Mouse (Mus musculus) liver, embryonic 15.5 days (tissue): ENCODE data around the gene Pi4ka. TPM values are rescaled to one million over a fixed set of nuclear protein-coding genes. Genes with fewer than 3 reads are reported as not detected.

Source experiments
- ATAC-seq: fragments of 200-750 bp; cut with Nextera tagmentation; 2 replicates; pipeline ENCODE4 v1.8.0; 2017; ENCODE audit warnings: moderate number of reproducible peaks, mild to moderate bottlenecking, moderate library complexity; ENCODE audit not compliant: insufficient read depth
- H3K27ac ChIP-seq: fragments of 300-500 bp; sonication (generic); replicated peaks from 2 replicates; pipeline ENCODE4 v1.5.1; 2015; ENCODE audit warnings: mild to moderate bottlenecking, inconsistent platforms
- H3K27me3 ChIP-seq: fragments of 300-500 bp; sonication (generic); 2 replicates; pipeline ENCODE4 v1.6.1; 2015; ENCODE audit warnings: mild to moderate bottlenecking, inconsistent platforms
- H3K36me3 ChIP-seq: fragments of 300-500 bp; sonication (generic); replicated peaks from 2 replicates; pipeline ENCODE4 v1.6.1; 2015; ENCODE audit warnings: moderate library complexity, mild to moderate bottlenecking, inconsistent platforms
- H3K4me1 ChIP-seq: fragments of 300-500 bp; sonication (generic); replicated peaks from 2 replicates; pipeline ENCODE4 v1.6.1; 2015; ENCODE audit warnings: inconsistent platforms
- H3K4me2 ChIP-seq: fragments of 300-500 bp; sonication (generic); 2 replicates; pipeline ENCODE4 v1.6.1; 2015; ENCODE audit warnings: moderate library complexity, mild to moderate bottlenecking, inconsistent platforms
- H3K4me3 ChIP-seq: fragments of 300-500 bp; sonication (generic); replicated peaks from 2 replicates; pipeline ENCODE4 v1.5.1; 2015; ENCODE audit warnings: mild to moderate bottlenecking, inconsistent platforms
- H3K9ac ChIP-seq: fragments of 300-500 bp; sonication (generic); 2 replicates; pipeline ENCODE4 v1.6.1; 2015; ENCODE audit warnings: moderate library complexity, mild to moderate bottlenecking, inconsistent platforms
- H3K9me3 ChIP-seq: fragments of 300-500 bp; sonication (generic); replicated peaks from 2 replicates; pipeline ENCODE4 v1.6.1; 2016; ENCODE audit warnings: inconsistent platforms
- WGBS: fragments of 180-500 bp; shearing (Covaris S2); methylation state at CpG from one replicate; pipeline ENCODE4 v1.1.7; 2015; ENCODE audit warnings: mixed read lengths; ENCODE audit not compliant: insufficient replicate concordance; 5-methylcytosine and 5-hydroxymethylcytosine counted together
- polyA plus RNA-seq: library from polyadenylated mRNA; unstranded; fragments of >200 nt; fragmentation: Nextera tagmentation; extraction: Ambion mirVana; gene quantifications from 2 replicates; pipeline ENCODE4 v1.2.1, GENCODE M21; 2015

Gene Pi4ka
- polyA plus RNA-seq, 1 experiment from 2014 or later: 12.0 TPM

DNA sequence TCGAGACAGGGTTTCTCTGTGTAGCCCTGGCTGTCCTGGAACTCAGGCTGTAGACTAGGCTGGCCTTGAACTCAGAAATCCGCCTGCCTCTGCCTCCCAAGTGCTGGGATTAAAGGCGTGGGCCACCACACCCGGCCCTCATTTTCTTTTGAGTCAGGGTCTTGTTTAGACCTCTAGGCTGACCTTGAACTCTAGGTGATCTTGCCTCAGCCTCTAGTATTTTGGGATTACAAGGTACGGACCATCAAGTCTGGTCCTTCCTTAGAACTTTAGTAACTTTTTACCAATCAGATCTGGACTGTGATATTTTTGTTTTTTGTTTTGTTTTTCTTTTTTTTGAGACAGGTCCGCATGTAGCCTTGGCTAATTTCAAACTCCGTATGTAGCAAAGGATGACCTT, 130.4 kb downstream of the Pi4ka start, which contains the start of gene Tmem191c:
TSS of gene Tmem191c (plus strand) at position 357 of the 400 bp plus-strand sequence.
- Histone ChIP-seq H3K36me3 (0 out of 2 replicates have a peak, but pooled peaks cover 11% of the 10 kb centered on the region), H3K4me3 (peak within 1 kb of the TSS; percentile 65), H3K9ac (peak within 1 kb of the TSS; percentile 48), H3K4me1 (peaks cover 23% of the 10 kb centered on the region), H3K27me3 (peaks cover 37% of the 10 kb centered on the region), H3K9me3 (no peaks in the 10 kb centered on the region), H3K4me2 (peak within 1 kb of the TSS; percentile 97), H3K27ac (no peak within 1 kb of the TSS)
- 50% methylated on average over 7 of the region's 7 CpGs for WGBS
- ATAC-seq: no peak

DNA sequence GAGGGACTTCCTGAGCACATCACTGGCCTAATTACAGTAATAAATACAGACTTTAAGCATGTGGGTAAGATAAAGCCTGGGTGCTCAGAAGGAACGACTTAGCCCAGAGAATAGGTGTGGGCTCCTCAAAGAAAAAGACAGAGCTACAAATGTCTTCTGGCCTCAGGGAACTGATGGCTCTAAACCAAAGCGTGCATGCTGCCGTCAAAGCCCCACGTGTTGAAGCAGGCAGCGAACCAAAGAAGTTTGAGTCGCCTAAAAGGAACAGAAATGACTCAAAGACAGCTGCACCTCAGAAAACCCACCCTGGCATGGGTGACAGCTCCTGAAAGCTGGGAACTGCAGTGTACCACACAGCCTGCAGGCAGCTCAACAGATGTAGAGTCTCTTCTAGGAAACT, 134.3 kb downstream of the Pi4ka start:
- WGBS: 67% methylated on average over 6 of the region's 6 CpGs
- no peaks in the 10 kb centered on the region for H3K36me3 ChIP-seq
- no peak overlapping the region for H3K9ac ChIP-seq
- H3K4me3 ChIP-seq: no peak overlapping the region
- peaks cover 37% of the 10 kb centered on the region for H3K4me1 ChIP-seq
- no peak overlapping the region for H3K4me2 ChIP-seq
- peaks cover 12% of the 10 kb centered on the region for H3K27me3 ChIP-seq
- no peaks in the 10 kb centered on the region for H3K9me3 ChIP-seq
- H3K27ac ChIP-seq: no peak overlapping the region
- ATAC-seq: no peak

DNA sequence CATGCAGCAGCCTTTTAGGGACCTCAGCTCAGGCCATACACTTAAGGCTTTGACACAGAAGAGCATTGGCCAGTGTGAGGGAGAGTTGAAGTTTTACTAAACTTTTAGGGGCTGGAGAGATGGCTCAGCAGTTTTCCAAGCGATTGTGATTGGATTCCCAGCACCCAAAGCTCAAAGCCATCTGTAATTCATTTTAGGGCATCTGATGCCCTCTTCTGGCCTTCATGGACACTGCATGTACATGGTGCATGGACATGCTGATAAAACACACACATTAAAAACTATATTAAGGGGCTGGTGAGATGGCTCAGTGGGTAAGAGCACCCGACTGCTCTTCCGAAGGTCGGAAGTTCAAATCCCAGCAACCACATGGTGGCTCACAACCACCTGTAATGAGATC, 135.0 kb downstream of the Pi4ka start:
- Histone ChIP-seq H3K27me3 (peaks cover 5% of the 10 kb centered on the region), H3K27ac (no peak overlapping the region), H3K4me1 (peaks cover 30% of the 10 kb centered on the region), H3K9ac (no peak overlapping the region), H3K36me3 (no peaks in the 10 kb centered on the region), H3K9me3 (no peaks in the 10 kb centered on the region), H3K4me3 (no peak overlapping the region), H3K4me2 (no peak overlapping the region)
- WGBS: 58% methylated on average over 4 of the region's 4 CpGs
- no peak for ATAC-seq

DNA sequence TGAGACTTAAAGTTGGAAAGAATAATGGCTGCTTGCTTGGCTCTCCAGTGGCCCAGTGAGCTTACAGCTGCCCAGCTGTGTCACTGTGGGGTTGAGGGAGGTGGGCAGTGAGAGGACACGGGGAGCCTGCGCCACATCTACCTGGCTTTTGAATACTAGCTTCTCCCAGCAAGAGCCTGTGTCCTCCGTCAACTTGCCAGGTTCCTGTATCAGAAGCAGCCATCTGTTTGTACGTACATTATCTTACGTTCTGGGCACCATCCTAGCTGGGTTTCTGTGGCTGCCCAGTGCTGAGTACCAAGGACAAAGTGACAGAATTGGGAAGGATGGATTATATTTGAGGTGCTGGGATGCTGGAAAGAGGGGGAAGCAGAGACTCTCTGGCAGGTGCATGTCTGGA, 136.2 kb downstream of the Pi4ka start:
- no peak overlapping the region for H3K9ac ChIP-seq
- H3K9me3 ChIP-seq: no peaks in the 10 kb centered on the region
- H3K4me1 ChIP-seq: peaks cover 30% of the 10 kb centered on the region
- peaks cover 5% of the 10 kb centered on the region; the same call in 1 of the 2 replicates for H3K27me3 ChIP-seq
- H3K4me3 ChIP-seq: no peak overlapping the region
- H3K4me2 ChIP-seq: no peak overlapping the region
- ATAC-seq: peak; percentile 32; the same call in 1 of the 2 replicates
- H3K27ac ChIP-seq: no peak overlapping the region
- H3K36me3 ChIP-seq: no peaks in the 10 kb centered on the region
- 32% methylated on average over 5 of the region's 5 CpGs for WGBS

DNA sequence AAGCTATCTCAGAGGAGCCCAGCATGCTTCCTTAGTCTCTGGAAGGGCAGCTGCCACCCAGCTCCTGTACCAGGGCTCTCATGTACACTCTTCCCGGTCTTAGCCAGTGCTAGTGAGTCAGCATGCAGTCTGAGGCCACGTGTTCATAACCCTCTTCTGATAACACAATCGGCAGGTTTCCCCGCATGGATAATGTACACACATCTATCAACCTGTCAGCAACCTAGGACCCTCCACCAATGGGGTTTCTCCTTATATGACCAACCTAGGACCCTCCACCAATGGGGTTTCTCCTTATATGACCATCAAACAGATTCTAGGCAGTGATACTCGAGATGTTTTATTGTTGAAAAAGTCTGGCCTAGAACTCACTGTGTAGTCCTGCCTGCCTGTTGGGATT, 138.2 kb downstream of the Pi4ka start:
- Histone ChIP-seq H3K4me2 (no peak overlapping the region), H3K4me3 (no peak overlapping the region), H3K9ac (no peak overlapping the region), H3K4me1 (peaks cover 30% of the 10 kb centered on the region), H3K27me3 (no peaks in the 10 kb centered on the region), H3K36me3 (no peaks in the 10 kb centered on the region), H3K27ac (no peak overlapping the region), H3K9me3 (no peaks in the 10 kb centered on the region)
- 18% methylated on average over 5 of the region's 5 CpGs for WGBS
- peak; percentile 76 for ATAC-seq

DNA sequence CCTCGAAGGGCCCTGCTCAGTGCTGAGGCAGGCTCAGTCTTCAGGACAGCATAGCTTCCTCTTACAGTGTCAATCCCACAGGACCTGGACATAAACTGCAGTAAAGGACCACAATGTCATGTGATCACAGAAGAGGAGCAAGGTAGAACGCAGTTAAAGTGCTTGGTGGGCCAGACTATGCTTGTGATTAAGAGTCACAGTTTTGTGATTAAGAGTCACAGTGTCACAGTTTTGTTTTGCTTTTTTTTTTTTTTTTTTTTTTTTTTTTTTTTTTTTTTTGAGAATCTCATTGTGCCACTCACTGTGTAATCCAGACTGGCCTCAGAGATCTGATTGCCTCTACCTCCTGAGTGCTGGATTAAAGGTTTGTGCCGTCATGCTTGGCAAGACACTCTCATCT, 140.0 kb downstream of the Pi4ka start:
- WGBS: 64% methylated on average over 3 of the region's 3 CpGs

DNA sequence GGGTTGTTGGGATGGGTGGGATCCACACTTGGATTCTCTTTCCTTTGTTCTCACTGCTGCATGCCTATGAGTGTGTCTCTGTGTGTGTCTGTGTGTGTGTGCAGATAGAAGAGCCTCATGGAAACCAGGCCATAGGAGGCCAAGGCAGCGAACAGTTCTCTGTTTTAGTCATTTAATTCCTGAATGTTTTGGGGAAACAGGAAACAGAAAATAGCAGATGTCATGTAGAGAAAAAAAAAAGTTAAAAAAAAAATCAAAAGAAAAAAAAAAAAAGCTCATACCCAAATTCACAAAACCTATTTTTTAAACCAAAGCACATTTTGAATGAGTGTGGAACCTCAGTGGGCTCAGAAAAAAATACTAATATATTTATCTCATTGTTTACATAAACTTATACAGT, 144.8 kb downstream of the Pi4ka start:
- peaks cover 28% of the 10 kb centered on the region for H3K36me3 ChIP-seq
- no peak overlapping the region for H3K9ac ChIP-seq
- WGBS: 71% methylated on average over 1 of the region's 1 CpGs
- no peak for ATAC-seq
- no peaks in the 10 kb centered on the region for H3K27me3 ChIP-seq
- H3K27ac ChIP-seq: no peak overlapping the region
- no peaks in the 10 kb centered on the region for H3K9me3 ChIP-seq
- no peak overlapping the region for H3K4me2 ChIP-seq
- no peak overlapping the region for H3K4me3 ChIP-seq
- H3K4me1 ChIP-seq: peaks cover 8% of the 10 kb centered on the region

More for the DNA sequence above, 140.0 kb downstream of the Pi4ka start:
- H3K27ac ChIP-seq: no peak overlapping the region
- H3K4me1 ChIP-seq: peaks cover 30% of the 10 kb centered on the region
- H3K4me3 ChIP-seq: no peak overlapping the region
- H3K4me2 ChIP-seq: no peak overlapping the region
- no peaks in the 10 kb centered on the region for H3K36me3 ChIP-seq
- H3K27me3 ChIP-seq: no peaks in the 10 kb centered on the region
- no peaks in the 10 kb centered on the region for H3K9me3 ChIP-seq
- ATAC-seq: no peak
- H3K9ac ChIP-seq: no peak overlapping the region

DNA sequence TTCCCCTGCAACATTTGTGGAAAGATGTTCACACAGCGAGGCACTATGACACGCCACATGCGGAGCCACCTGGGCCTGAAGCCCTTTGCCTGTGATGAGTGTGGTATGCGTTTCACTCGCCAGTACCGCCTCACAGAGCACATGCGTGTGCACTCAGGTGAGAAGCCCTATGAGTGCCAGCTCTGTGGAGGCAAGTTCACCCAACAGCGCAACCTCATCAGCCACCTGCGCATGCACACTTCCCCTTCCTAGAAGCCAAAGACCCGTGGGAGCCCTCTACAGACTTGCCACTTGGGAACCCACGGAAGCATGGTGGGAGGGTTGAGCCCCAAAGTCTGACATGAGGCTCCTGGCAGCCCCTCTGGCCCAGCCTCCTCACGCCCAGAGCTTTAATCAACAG, 147.2 kb downstream of the Pi4ka start:
- 83% methylated on average over 12 of the region's 12 CpGs for WGBS

DNA sequence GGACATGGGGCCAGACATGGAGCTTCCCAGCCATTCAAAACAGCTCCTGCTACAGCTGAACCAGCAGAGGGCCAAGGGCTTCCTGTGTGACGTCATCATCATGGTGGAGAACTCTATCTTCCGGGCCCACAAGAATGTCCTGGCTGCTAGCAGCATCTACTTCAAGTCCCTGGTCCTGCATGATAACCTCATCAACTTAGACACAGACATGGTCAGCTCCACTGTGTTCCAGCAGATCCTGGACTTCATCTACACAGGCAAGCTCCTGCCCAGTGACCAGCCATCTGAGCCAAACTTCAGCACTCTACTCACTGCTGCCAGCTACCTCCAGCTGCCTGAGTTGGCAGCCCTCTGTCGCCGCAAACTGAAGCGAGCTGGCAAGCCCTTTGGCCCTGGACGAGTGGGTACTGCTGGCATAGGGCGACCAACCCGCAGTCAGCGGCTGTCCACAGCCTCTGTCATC, 148.7 kb downstream of the Pi4ka start:
- H3K27ac ChIP-seq: no peak overlapping the region
- H3K9ac ChIP-seq: no peak overlapping the region
- peaks cover 28% of the 10 kb centered on the region for H3K36me3 ChIP-seq
- 71% methylated on average over 9 of the region's 9 CpGs for WGBS
- H3K4me3 ChIP-seq: no peak overlapping the region
- H3K4me2 ChIP-seq: no peak overlapping the region
- peaks cover 43% of the 10 kb centered on the region for H3K4me1 ChIP-seq
- H3K27me3 ChIP-seq: no peaks in the 10 kb centered on the region
- ATAC-seq: no peak
- no peaks in the 10 kb centered on the region for H3K9me3 ChIP-seq

More for the DNA sequence above, 147.2 kb downstream of the Pi4ka start:
- Histone ChIP-seq H3K4me2 (no peak overlapping the region), H3K9me3 (no peaks in the 10 kb centered on the region), H3K4me1 (peaks cover 28% of the 10 kb centered on the region), H3K36me3 (peaks cover 28% of the 10 kb centered on the region), H3K27ac (no peak overlapping the region), H3K4me3 (no peak overlapping the region), H3K9ac (no peak overlapping the region), H3K27me3 (no peaks in the 10 kb centered on the region)
- no peak for ATAC-seq

DNA sequence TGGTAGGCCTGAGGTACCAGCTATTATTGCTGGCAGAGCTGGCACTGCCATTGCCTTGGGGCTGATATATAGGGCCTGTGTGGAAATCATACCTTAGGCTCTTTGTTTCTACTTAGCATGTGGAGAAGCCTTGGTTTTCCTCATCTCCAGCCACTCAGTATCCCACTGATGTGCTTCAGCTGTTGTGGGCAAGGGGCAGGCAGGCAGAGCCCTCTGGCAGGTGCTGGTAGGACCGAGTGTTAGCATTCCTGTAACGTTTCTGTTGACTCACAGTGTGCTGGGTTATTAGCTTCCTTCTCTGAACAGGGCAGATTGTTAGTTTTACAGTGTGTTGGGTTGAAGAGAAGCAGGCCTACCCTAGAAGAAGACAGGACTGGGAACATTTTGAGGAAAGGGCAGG, 150.8 kb downstream of the Pi4ka start:
- ATAC-seq: no peak
- Histone ChIP-seq H3K27me3 (no peaks in the 10 kb centered on the region), H3K9ac (no peak overlapping the region), H3K4me2 (no peak overlapping the region), H3K27ac (no peak overlapping the region), H3K9me3 (no peaks in the 10 kb centered on the region), H3K4me3 (no peak overlapping the region), H3K4me1 (peaks cover 63% of the 10 kb centered on the region), H3K36me3 (peaks cover 28% of the 10 kb centered on the region)
- 63% methylated on average over 2 of the region's 2 CpGs for WGBS

DNA sequence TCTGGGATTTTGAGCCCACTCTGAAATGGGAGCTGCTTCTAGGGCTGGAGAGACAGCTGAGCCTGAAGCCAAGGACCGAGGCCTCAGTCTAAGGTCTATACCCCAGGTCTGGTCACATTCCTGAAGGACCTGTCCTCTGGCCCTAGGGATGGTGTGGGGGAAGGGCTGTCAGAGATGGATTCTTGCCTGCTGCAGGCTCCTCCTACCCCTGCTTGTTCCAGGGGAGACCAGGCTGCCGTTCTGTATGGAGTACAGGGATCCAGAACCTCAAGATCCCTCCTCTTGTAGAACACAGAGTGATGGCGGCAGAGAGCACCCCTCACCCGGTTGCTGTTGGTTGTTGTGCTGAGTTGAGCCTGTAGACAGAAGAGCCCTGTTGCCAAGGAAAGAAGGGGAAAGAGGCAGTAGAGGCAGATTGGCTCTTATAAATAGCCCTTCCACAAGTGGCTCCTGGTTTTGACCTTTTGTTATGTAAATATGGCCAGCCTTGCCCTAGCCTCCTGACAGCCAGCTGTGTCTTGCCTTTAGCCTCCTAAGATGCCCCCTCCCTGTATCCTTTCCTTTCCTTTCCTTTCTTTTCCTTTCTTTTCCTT, 152.0 kb downstream of the Pi4ka start:
- WGBS: 62% methylated on average over 4 of the region's 4 CpGs
- H3K9ac ChIP-seq: no peak overlapping the region
- H3K27ac ChIP-seq: no peak overlapping the region
- no peaks in the 10 kb centered on the region for H3K9me3 ChIP-seq
- H3K27me3 ChIP-seq: no peaks in the 10 kb centered on the region
- H3K4me3 ChIP-seq: no peak overlapping the region
- peak overlapping the region; percentile 46; the same call in 1 of the 2 replicates for H3K4me2 ChIP-seq
- ATAC-seq: no peak
- peaks cover 75% of the 10 kb centered on the region for H3K4me1 ChIP-seq
- H3K36me3 ChIP-seq: peaks cover 24% of the 10 kb centered on the region

DNA sequence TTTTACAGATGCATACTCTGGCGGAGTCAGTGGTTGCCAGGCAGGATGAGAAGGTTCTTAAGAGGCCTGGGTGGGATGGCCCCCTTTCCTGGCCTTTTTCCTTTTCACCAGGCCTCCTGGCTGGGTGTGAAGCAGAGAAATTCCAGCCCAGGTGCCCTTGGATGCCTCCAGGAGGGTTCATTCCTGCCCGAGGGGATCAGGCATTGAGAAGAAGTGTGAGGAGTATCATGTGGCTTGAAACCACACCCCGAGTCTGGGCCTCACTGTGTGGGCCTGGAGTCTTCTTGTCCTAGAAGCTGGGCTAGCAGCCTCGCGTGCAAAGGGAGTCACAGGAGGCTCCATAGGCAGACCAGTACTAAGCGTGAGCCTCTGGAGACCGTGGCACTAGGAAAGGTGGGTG, 153.3 kb downstream of the Pi4ka start:
- Histone ChIP-seq H3K9ac (peak overlapping the region; percentile 35; the same call in 1 of the 2 replicates), H3K4me2 (peak overlapping the region; percentile 46), H3K27me3 (no peaks in the 10 kb centered on the region), H3K27ac (peak overlapping the region; percentile 71), H3K9me3 (no peaks in the 10 kb centered on the region), H3K36me3 (peaks cover 11% of the 10 kb centered on the region), H3K4me1 (peaks cover 87% of the 10 kb centered on the region), H3K4me3 (no peak overlapping the region)
- 27% methylated on average over 7 of the region's 7 CpGs for WGBS
- peak; percentile 27; the same call in 1 of the 2 replicates for ATAC-seq
